Mouse (Mus musculus): ENCODE results near the gene Tamm41.

DNA sequence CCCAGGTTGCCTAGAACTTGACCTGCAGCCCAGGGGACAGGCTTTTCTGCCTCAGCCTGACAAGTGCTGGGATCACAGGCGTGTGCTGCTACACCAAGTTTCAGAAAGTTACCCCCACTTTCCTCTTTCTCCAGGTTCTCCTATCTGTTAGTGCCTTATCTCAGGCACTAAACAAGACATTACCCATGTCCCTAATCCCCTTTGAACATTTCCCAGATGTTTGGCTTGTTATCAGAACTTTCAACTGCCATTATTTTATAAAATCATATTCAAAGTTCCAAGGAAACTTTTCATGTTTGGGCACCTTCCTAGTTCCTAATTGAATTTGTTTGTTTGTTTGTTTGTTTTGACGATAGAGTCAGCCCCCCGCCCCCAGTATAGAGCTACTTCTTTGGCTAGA, 71.9 kb downstream of the Tamm41 start:
- TF ChIP-seq CTCF (IDR thresholded peaks at IDR 0.05; ENCODE audit: borderline replicate concordance, control insufficient read depth, extremely low read depth, insufficient read depth, low read length, poor library complexity) (no peak), POLR2A (IDR thresholded peaks at IDR 0.05; ENCODE audit: control insufficient read depth, extremely low read depth, insufficient read depth, low read length, poor library complexity) (no peak)

All from thymus, adult 2 months (tissue).